Mouse (Mus musculus): ENCODE data around the gene Vamp8.

DNA sequence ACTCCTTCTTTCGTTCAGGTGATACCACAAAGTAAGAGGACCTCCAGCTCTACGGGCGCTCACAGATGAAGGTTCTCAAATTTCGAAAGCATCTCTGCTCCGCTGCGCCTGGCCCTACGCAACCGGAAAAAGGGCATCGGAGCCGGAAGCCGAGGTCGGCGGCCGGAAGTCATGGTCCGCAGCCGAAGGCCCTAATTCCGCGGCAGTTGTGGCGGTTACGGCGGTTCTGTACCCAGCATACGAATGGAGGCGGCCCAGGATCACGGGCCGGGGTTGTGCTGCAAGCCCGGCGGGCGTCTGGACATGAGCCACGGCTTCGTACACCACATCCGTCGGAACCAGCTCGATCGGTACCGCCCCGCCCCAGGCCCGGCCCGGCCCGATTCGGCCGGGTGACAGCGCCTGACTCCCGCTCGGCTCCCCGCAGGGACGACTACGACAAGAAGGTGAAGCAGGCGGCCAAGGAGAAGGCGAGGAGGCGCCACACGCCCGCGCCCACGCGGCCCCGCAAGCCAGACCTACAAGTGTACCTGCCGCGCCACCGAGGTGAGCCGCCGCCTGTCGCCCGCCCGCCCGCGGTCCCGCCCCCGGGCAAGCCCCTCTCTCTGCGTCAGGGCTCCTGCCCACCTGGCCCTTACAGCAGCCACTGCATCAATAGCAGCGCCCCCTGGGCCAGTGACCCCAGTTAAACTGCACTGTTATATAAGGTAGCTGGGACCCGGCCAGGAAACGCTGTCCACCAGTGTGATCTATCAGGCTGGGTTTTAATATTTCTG, 43.1 kb downstream of the Vamp8 start, which contains the start of gene 0610030E20Rik:
- TF ChIP-seq CTCF (conservative IDR thresholded peaks at IDR 0.05; ENCODE audit: low read length) = no peak
- no peak for TF ChIP-seq POU5F1 (IDR thresholded peaks at IDR 0.05; ENCODE audit: borderline replicate concordance, low read length)

All from E14TG2a.4 (cell line).